Mouse (Mus musculus): ENCODE measurements at regions not wholly inside any gene's neighbourhood (a gene's known extent, or its start where the extent isn't known, plus 50 kb on each side); places are given as distances from the start of the nearest gene placed in this dataset.

DNA sequence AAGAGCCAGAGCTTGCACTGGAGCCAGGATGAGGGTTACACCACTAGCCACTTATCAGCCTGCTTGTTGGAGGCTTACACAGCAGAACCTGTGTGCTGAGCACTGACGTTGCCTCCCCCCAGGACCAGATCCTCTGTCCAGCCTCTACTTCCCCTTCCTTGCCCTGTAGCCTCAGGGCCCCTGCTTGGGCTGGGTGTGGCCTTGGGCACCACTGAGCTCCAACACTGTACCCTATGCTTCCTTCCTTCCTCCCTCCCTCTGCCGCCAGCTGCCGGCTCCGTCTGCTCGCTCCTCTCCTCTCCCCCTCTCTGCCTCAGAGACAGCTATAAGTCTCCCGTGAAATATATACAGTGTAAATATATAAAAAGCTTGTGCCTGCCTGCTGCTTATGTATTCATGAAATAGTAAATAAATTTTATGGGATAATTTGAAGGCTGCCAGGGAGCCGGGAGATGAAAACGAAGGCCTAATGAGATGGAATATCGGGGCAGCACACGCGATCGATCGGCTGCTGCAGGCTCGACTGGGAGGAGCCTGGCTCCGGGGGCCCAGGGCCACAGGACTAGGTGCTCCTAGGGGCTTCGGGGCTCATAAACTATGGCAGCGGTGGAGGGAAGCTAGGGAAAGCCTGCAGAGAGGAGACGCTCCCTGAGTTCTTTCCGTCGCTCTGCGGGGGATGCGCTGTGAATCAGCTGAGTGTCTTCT is 135.6 kb downstream of the Rbm19 start:
- DNase-seq (ENCODE audit: low spot score in 2 of 2): peak; percentile 30 to 38

DNA sequence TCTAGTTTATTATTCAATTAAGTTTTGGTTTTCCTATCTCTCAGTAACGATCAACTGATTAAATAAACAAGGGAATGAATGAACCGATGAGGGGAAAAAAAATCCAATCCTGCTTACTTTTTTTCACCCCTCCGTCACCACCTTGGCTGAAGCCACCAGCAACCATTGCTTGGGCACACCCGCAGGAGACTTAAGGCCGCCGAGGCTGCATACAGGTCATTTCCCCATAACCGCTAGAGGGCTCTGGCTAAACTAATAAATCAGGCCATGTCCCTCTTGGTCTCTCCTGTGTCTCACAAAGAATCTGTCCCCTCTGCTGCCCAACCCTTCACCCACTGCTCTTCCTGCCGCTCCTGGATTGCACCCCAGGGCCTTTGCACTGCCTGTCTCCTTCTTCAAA is 136.3 kb downstream of the Rbm19 start:
- DNase-seq (ENCODE audit: low spot score in 2 of 2): no peak

DNA sequence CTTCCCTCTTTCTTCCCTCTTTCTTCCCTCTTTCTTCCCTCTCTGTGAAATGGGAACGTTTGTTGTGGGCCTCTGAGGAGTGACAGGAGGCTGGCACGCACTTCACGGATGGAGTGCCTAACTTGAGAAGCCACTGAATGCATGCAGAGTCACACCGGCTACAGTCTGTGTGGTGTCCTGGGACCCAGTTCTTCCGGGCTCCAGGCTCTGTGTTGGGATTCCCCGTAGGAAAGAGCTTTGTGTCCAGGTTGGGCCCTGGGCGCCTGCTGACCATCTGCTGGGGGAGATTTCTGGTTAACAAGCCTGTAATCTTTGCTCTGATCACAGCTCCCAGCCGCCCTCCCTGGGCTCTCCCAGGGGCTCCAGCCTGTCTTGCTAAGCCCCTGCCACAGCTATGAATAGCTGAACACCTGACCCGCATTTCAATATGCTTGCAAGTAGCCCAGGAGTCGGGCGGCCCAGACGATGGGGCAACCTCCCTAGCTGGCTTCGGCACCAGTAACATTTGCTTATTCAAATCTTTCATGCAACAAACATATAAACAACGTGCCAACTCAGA is 146.5 kb downstream of the Rbm19 start:
- no peak for DNase-seq (ENCODE audit: low spot score in 2 of 2)

DNA sequence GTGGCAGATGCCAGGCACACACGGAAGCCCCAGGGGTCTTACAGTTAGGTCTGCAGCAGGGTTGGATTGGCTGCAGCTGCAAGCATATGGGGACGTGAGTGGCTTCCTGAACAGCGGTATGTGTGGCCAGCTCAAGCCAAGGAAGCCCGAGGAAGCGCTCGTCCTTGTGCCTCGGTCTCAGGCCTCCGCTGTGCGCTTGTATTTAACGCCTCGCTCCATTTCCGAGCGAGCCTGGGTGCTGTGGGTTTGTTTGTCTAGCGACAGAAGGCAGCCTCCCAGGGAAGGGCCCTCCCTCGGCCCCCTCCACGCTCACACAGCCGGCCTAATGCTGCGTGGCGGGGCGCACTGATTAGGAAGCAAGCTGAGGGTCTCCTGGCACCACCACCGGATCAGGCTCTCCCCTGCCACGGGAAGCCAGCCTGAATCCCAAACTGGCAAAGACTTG is 153.2 kb downstream of the Rbm19 start:
- DNase-seq (ENCODE audit: low spot score in 2 of 2): no peak

DNA sequence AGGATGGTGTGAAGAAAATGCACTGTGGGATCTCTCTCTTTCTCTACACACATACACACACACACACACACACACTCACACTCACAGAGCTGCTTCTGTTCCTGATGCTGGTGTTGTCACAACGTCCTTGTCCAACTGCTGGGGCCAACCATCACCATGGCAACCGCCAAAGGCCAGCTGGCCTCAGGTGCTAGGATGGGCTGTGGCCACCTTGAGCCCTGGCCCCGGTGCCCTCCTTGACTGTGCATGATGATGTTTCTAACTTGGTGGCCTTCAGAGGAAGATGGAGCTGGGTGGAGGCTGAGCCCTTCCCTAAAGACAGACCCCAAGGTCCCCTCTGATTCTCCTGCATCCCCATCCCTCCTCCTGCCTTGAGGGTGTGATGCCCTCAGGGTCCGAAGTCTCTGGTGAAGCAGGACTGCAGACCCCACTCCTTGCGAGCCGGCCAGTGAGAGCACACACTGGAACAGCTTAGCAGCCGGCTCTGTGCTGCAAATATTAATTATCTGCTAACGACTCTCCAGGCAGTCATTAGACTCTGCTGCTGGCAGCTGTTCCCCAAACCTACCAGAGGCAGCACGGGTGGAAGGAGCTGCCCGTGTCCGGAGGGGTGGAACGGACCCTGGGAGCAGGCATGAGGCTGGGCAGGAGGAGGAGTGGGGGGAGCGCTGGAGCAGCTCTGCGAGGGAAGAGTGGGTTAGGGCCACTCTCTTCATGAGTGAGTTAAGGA is 154.8 kb downstream of the Rbm19 start:
- no peak for DNase-seq (ENCODE audit: low spot score in 2 of 2)

DNA sequence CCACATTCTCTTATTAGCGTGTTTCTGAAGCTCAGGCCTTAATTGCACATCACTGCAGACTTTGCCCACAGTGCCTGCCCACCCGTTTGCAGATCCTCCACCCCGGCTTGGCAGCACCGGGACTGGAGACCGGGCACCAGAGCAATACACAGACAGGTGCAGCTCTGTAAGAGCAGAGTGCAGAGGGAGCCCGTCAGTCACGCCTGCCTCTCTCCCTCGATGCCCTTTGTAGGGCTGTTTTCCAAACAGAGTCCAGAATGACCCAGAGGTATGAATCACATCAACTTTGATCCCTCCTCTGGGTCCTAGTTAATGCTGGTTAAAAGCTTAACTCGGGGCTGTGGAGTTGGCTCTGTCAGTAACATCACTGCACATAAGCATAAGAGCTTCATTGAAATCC is 155.3 kb upstream of the Lhx5 start:
- DNase-seq (ENCODE audit: low spot score in 2 of 2): no peak

DNA sequence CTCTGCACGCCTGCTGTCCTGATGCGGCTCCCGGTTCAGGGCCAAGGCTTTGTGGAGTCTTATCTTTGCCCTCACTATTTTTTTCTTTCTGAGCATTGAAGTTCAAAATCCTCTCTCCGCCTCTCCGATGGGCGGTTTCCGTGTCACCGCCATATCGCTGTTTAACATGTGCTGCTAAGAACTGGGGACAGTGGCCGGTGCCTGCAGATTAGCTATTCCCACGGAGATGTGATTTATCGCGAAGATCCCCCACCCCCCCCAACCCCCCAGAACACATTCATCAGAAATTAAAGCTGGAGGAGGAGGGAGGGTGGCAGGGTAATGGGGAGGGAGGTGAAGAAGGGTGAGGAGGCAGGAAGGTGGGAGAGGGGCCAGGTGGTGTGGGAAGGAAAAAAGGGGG is 151.2 kb upstream of the Lhx5 start:
- no peak for DNase-seq (ENCODE audit: low spot score in 2 of 2)

DNA sequence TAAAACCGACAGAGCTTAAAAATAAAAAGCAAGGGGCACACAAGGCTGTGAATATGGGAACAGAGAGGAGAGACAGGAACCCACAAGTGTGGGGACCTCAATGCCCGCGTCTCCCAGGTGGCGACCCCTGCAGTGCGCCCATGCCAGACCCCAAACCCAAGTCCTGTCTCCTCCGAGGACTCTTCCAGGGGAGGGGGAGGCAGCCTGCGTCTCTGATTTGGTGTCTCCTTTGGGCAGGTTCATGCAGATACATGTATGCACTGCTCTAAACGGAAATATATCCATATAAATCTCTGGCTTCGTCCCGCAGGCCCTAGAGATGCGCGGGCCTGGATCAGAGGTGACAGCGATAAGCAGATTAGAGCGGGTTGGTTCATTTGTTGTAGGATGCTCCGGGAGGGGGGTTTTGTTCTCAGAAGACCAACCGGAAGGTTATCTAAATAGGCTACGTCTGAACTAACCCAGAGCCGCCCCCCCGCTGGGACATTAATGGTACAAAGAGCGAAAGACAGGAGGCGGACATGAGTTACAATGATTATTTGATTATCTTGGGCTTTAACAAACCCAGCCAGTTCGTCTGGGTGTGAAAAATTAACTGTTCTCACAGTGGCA is 150.4 kb upstream of the Lhx5 start:
- no peak for DNase-seq (ENCODE audit: low spot score in 2 of 2)

DNA sequence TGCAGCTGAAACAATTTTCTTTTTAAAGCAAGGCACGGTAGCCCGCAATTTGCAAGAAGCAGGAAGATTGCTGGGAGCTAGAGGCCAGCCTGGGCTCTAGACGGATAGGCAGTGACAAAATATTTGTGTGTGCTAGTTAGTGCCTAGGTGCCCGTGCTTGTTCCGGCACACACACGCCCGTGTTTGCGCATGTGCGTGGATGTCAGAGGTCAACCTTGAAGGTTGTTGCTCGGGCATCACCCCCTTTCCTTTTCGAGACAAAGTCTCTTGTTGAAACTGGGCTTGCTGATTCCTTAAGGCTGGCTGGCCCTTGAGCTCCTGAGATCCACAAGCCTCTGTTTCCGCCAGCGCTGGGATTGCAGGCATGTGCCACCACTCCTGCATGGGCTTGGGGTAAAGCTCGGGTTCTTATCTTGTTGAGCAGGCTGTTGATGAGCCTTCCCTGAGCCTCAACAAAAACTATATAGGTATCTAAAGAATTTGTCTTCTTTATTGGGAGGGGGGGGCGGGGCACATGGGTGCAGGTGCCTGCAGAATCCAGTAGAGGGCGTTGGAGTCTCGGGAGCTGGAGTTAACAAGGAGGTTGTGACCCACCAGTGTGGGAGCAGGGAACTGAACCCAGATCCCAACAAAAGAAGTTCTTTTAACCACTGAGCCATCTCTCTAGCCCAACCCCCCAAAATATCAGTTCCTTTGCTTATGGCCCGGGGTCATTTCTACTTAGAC is 149.5 kb upstream of the Lhx5 start:
- no peak for DNase-seq (ENCODE audit: low spot score in 2 of 2)

DNA sequence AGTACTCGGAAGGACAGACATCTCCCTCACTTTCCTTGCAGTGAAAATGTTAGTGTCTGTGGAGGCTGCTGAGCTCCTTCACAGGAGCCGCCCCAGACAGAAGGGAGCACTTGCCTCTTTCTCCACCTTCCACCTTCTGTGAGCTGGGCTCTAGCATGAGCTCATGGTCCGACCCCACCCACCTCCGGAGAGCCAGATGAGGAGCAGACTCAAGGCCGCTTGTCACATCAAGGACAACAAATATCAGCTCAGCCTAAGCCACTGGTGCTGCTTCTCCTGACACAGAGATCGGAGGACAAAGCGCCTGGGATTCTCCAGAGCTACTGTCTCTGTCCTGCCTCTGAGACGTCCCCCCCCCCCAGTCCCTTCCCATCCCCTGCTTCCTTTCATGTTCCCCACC is 146.9 kb upstream of the Lhx5 start:
- no peak for DNase-seq (ENCODE audit: low spot score in 2 of 2)

DNA sequence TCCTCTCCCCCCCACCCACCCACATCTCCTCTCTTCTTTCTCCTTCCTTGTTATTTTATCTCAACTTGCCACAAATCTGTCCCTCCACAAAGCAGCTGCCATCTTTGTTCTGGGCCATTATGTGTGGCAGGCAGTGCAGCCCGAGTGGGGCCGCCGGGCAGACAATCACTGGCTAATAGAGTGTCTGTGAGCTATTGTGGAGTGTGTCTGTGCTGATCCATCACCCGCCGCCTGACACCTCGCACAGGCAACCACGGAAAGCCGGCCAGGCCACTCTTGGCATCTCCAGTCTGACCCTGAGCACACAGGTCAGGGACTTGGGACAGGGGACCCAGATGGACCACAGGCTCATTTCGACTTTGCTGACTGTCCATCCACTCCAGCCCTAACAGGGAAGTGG is 146.5 kb upstream of the Lhx5 start:
- DNase-seq (ENCODE audit: low spot score in 2 of 2): no peak

DNA sequence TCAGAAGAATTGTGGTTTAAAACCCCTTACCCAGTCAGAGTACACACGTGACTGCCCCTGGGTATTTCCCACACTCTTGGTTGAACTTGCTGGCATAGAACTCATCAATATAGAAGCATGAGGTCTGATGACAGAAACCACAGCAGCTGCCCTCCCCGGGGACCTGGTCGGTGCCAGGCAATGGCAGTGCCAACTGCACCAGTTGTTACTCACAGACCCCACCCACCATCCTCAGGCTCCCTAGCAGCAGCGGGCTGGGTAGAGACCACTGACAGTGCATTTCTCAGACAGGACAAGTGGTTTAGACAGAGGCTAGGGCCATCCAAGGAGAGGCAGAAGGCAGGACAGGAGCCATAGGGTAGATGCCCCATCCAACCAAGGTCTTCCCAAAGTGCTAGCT is 144.7 kb upstream of the Lhx5 start:
- no peak for DNase-seq (ENCODE audit: low spot score in 2 of 2)

DNA sequence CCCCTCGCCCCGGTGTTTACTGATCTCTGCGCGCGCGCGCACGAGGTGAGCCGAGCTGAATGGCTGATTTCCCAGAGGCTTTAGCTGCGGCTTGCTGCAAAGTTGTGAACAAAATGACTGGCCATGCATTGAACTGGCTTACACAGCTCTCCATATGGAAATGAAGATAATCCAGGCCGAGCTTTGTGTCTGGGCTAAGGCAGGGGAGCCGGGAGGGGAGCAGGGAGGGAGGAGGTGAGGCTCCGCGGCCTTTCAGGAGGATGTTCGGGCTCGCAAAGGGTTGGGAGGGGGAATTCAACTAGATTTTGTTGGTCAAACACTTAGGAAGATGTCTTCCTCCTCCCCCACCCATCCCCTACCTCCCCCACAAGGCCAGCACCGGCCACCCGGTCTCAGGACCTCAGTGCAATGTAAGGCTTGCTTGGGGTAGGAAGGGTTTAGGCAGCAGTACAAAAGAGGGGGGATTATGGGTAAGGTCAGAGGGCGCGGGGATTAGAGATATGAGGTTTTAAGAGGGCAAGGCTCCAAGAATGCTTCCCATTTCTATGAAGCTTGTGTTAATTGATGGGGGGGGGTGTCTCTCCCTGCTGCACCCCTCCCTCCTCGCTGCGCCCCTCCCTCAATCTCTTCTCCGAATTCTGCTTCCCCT is 143.3 kb upstream of the Lhx5 start:
- no peak for DNase-seq (ENCODE audit: low spot score in 2 of 2)

DNA sequence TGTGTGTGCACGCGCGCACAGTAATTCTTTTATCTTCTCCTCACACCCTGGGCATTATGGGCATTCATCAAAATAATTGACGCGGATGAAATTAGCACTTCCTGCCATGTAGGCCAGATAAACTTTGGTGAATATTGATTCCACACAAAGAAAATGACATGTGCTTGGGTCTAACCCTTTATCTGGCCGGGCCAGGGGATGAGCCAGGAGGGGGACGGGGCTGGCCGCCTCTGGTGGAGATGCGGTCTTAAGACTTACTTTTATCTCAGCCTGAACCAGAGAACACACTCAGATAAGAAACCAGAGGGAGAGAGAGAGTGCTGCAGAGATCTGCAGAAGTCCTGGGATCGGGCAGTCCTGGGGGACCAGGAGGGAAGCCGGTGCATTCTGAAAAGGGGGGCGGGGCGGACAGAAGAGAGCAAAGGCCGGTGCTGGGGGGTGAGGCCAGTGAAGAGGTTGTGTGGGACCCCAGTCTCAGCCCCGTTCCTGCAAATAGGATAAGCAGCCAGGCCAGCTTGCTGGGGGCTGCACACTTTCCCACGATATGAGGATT is 136.9 kb upstream of the Lhx5 start:
- no peak for DNase-seq (ENCODE audit: low spot score in 2 of 2)

DNA sequence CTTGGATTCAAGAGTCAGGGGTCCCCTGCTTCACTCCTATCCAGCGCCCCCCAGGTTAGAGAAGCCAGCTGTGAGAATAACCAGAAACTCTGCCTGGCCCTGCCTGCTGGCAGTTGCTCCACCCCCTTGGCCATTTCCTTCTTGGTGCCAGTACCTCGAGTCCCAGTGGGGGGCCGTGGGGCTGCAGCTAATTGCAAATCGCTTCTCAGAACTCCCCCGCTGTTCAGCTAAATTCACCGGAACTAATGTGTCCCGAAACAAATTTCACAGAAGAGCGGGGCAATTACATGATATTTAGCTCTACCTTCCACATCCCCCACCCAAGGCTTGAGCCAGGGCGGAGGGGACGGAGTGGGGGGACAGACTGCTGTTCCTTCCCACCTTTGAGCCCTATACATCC is 134.3 kb upstream of the Lhx5 start:
- DNase-seq (ENCODE audit: low spot score in 2 of 2): no peak

DNA sequence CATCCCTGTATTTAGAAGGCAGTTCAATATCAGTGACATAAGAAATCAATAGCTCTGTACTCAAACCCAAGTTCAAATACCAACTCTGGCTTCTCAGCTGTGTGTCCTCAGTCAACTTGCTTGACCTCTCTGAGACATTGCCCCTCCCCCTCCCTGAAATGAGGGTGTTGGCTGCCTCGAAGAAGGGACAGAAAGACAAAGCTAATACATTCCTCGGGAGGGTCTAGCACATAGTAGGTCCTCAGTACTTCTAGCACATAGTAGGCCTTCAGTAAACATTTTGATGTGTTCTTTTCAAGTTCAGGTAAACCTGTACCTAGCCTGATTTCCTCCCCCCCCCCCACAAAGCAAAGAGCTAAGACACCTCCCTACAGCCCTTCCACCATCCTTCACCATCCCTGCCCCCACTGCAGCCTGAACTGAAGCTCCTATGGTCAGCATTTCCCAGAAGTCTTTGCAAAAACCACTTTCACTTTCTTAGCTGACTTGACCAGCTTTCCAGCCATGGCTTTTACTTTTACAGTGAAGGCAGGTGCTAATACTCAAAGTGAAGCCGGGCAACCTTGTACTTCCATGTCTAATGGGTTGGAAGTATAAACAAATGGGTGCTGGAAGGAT is 133.7 kb upstream of the Lhx5 start:
- DNase-seq (ENCODE audit: low spot score in 2 of 2): no peak

DNA sequence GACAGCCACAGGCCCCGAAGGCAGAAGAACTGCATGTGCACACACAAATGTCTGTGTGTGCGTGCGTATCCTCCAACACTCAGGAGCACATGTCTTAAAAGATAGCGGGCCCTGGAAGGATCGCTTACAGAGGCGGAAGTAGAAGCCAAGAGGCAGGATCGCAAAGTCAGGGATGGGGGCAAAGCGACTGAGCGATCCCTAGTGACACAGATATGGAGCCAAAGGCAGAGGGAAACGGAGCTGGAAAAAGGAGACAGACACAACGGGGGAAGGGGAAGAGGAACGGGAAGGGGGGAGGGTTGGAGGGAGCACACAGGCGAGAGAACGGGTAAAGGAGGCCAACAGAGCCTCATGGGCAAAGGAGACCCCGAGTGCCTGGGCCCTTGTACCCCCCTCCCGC is 129.8 kb upstream of the Lhx5 start:
- no peak for DNase-seq (ENCODE audit: low spot score in 2 of 2)

DNA sequence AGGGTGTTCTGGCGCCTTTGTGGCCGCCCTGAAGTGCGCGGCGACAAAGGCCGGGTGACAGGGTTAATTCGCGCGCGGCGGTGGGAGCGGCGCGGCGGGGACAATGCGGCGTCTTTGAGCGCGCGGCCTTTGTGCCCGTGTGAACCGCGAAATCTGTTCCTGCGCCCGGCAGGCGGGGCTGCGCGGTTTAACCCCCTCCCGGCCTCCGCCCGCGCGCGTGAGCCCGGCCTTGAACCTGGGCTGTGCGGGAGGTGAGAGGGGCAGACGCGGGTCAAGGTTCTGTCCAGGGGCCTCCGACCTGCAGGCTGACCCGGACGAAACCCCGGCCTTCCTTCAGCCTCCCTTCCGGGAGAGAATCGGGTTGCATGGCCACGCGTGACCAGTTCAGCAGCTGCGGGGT is 129.2 kb upstream of the Lhx5 start:
- DNase-seq (ENCODE audit: low spot score in 2 of 2): no peak

DNA sequence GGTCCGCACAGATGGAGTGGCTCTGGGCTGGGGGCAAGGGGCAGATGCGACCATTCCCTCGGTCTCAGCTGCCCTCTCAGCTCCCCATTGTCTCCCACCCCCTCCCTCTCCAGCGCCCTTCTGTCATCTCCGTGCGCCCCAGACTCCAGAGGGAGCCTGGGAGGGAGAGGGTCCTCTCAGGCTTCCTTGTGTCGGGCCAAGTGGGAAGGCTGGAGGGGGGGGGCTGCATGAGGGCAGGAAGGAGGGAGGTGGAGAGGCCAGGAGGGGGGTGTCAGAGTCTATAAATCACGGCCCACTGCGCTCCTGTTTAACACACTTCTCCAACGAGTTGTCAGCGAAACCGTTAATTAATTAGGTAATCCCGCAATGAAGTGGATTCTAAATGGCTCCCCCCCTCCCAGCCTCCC is 127.2 kb upstream of the Lhx5 start:
- no peak for DNase-seq (ENCODE audit: low spot score in 2 of 2)

DNA sequence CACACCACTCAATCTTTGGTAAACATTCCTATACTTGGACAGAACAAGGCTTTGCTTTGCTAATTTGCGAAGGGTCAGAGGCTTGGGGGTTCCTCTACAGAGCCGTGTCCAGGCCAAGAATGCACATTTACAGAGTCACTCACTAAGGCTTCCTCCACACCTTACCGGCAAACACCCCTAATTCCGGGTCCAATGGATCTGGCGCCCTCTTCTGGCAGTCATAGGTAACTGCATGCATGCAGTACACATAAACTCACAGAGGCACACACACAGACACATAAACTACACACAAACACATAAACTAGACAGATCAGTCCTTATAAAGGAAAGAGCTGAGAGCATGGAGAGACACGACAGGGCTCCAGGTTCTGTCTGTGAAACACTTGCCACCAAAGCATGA is 119.2 kb upstream of the Lhx5 start:
- no peak for DNase-seq (ENCODE audit: low spot score in 2 of 2)

DNA sequence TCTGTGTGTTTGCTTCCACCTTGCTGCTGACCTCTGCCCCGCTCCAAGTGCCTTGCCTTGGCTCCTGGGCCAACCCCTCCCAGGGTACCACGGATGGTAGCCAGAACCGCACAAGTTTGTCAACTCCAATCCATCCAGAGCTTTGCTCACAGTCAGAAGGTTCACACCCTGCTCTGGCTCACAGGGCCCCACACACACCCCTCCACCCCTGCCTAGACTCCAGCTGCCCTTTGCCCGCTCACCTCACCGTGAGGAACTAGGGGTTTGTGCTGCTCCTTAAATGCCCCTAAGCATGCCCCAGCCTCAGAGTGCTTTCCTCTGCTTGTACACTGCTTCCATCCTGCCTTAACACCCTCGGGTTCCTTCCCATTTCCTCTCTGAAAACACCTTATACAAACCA is 117.5 kb upstream of the Lhx5 start:
- DNase-seq (ENCODE audit: low spot score in 2 of 2): no peak
